Mouse (Mus musculus) C2C12 (cell line): ENCODE results near the gene Exph5.

Source experiments
- CEBPB ChIP-seq: IDR thresholded peaks from one replicate; pipeline ENCODE4 v1.6.1; 2011; ENCODE audit warnings: low read depth, mild to moderate bottlenecking, control low read depth, moderate library complexity
- CTCF ChIP-seq: IDR thresholded peaks from one replicate; pipeline ENCODE4 v1.5.1; 2011; ENCODE audit not compliant: control insufficient read depth, insufficient read depth, insufficient read length
- MAX ChIP-seq: IDR thresholded peaks from one replicate; pipeline ENCODE4 v1.6.1; 2011; ENCODE audit warnings: mild to moderate bottlenecking, control low read depth
- MYOG ChIP-seq: IDR thresholded peaks from one replicate; pipeline ENCODE4 v1.6.1; 2011; ENCODE audit not compliant: control insufficient read depth, insufficient read length; ENCODE audit errors: extremely low read depth
- USF1 ChIP-seq: IDR thresholded peaks from one replicate; pipeline ENCODE4 v1.6.1; 2011; ENCODE audit warnings: low read depth, mild to moderate bottlenecking, control low read depth, moderate library complexity

- TF ChIP-seq CTCF = no peak
- no peak for TF ChIP-seq MAX
- TF ChIP-seq CEBPB = no peak
- TF ChIP-seq USF1 = no peak
- no peak for TF ChIP-seq MYOG
Measured at GRCm38 (mm10) chr9:53340328-53340916, 39.0 kb downstream of the Exph5 start.
